In the genomic region with DNA sequence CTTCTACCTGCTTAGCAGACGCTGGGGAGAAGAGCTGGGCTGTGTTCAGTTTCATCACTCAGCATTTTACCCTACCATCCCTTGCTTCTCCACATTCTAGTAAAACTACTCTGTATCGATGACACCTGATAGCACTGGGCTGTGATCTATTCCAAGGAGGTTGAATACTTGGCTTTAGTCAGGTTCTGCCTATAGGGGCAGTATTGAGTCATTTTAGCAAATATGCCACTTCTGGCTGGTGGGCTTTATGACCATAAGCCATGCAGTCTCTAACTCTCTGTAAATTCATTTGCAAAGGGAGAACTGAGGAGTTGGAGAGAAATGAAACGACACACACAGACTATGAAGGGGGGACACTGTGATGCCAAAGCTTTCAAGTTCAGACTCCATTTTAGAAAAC, we compare ENCODE assay signal across 16 mouse cellular contexts. TPM values are rescaled to one million over a fixed set of nuclear protein-coding genes. Genes with fewer than 3 reads are reported as not detected.
A peak's percentile ranks its signal among the peaks of the same experiment; 100 is the strongest.
DNase-seq lines count a peak whose midpoint lies in the region; ATAC-seq and TF ChIP-seq lines count a peak whose summit lies in the region.
"Had no signal": no experiment of that assay in that cellular context is flagged by ENCODE, and none has a peak within 500 bp of the region (broad histone marks: within the 10 kb centered on the region; RNA-seq: fewer than 3 reads in every experiment).

No protein-coding gene starts in this region.

- no peak for ATAC-seq in lung, embryonic 14.5 days (ENCODE audit: insufficient read depth)

- no peaks in the 10 kb centered on the region for H3K36me3 ChIP-seq in lung, embryonic 14.5 days (ENCODE audit: insufficient read depth)
- H3K36me3 ChIP-seq: forebrain, embryonic 12.5 days had no signal

- no peak overlapping the region for H3K9ac ChIP-seq in lung, embryonic 14.5 days
- H3K9ac ChIP-seq: forebrain, embryonic 12.5 days had no signal

- no peak overlapping the region for H3K4me3 ChIP-seq in cerebellum, adult 2 months (replicated peaks; ENCODE audit: insufficient read depth, low read depth, low read length)
- H3K4me3 ChIP-seq in lung, embryonic 14.5 days (ENCODE audit: low read depth, low read length), result no peak overlapping the region
- H3K4me3 ChIP-seq: forebrain, embryonic 12.5 days had no signal

- H3K9me3 ChIP-seq in lung, embryonic 14.5 days (ENCODE audit: low read depth, low read length), result peaks cover 4% of the 10 kb centered on the region; the same call in 1 of the 2 replicates

- no peak overlapping the region for H3K4me2 ChIP-seq in lung, embryonic 14.5 days
- H3K4me2 ChIP-seq: forebrain, embryonic 12.5 days; heart, embryonic 11.5 days had no signal

- TF ChIP-seq CTCF in cerebellum, adult 2 months (IDR thresholded peaks at IDR 0.05; ENCODE audit: borderline replicate concordance, insufficient read depth, low read depth, low read length), result no peak
- TF ChIP-seq CTCF in lung, embryonic 14.5 days (IDR thresholded peaks at IDR 0.05; ENCODE audit: low read depth), result peak; percentile 52

- H3K27me3 ChIP-seq in cerebellum, adult 2 months (ENCODE audit: control insufficient read depth, insufficient read depth, low read length), result no peaks in the 10 kb centered on the region
- H3K27me3 ChIP-seq in lung, embryonic 14.5 days (ENCODE audit: insufficient read depth, low read length), result no peaks in the 10 kb centered on the region
- H3K27me3 ChIP-seq: forebrain, embryonic 12.5 days had no signal

- no peak for TF ChIP-seq POLR2A in cerebellum, adult 2 months (IDR thresholded peaks at IDR 0.05; ENCODE audit: borderline replicate concordance, insufficient read depth, low read length)

- WGBS in cerebellum, adult 2 months, result 61% methylated on average over 3 of the region's 3 CpGs
- 58% methylated on average over 3 of the region's 3 CpGs for WGBS in lung, embryonic 14.5 days

- peak; percentile 9 to 13 for DNase-seq in cerebellum, postnatal 14 days
- no peak for DNase-seq in cerebellum, adult 2 months
- peak; percentile 64 for DNase-seq in lung, embryonic 14.5 days
- no peak for DNase-seq in lung, adult 18-20 months
- peak; percentile 18 for DNase-seq in WW6 (ENCODE audit: low read depth, low spot score)
- DNase-seq in mesoderm, embryonic 11.5 days (ENCODE audit: low read depth, low spot score), result peak; percentile 26
- DNase-seq in urinary bladder, postnatal 36 days (ENCODE audit: low spot score in 2 of 2), result no peak
- DNase-seq in spleen, postnatal 14 days (ENCODE audit: low spot score in 2 of 2), result no peak
- DNase-seq: adrenal gland, adult 8-10 months; B cell, adult 2 months; cerebellum, adult 9-10 months; kidney, adult 18-20 months had no signal

- no peaks in the 10 kb centered on the region for H3K4me1 ChIP-seq in cerebellum, adult 2 months (ENCODE audit: control insufficient read depth, insufficient read depth, low read length)
- H3K4me1 ChIP-seq in lung, embryonic 14.5 days (ENCODE audit: insufficient read depth), result no peaks in the 10 kb centered on the region
- H3K4me1 ChIP-seq: forebrain, embryonic 12.5 days had no signal

- no peak overlapping the region for H3K27ac ChIP-seq in cerebellum, adult 2 months (ENCODE audit: insufficient read depth, low read length)
- H3K27ac ChIP-seq in lung, embryonic 14.5 days (ENCODE audit: low read depth), result no peak overlapping the region
- H3K27ac ChIP-seq: forebrain, embryonic 12.5 days had no signal

RNA-seq across cellular contexts. Expression of a gene that starts 55.6 kb away (rescaled TPM):
- polyA plus RNA-seq in cerebellum, adult 2 months (2012; rRNA removed), result not detected in 2 replicates
- not detected in 2 replicates for polyA plus RNA-seq in lung, embryonic 14.5 days (2014; fragmentation: Nextera tagmentation; extraction: Ambion mirVana)
- polyA plus RNA-seq: forebrain, embryonic 12.5 days; heart, embryonic 11.5 days; lung, embryonic 16.5 days; neural tube, embryonic 14.5 days had no signal

Comparison
In these comparisons a context has a peak if more than half of its experiments do, and no peak if none do; other contexts are left out.
1. DNase-seq: peak in cerebellum, postnatal 14 days (2 of 2), lung, embryonic 14.5 days (single experiment), WW6 (single experiment) and mesoderm, embryonic 11.5 days (single experiment); none in cerebellum, adult 2 months (0 of 2), lung, adult 18-20 months (0 of 2), urinary bladder, postnatal 36 days (0 of 2) and spleen, postnatal 14 days (0 of 2).